ENCODE assay signal across 24 mouse cellular contexts in genomic region chr11:102356190-102356589, GRCm38 (mm10). TPM values are rescaled to one million over a fixed set of nuclear protein-coding genes. Genes with fewer than 3 reads are reported as not detected.
DNase-seq lines count a peak whose midpoint lies in the region; ATAC-seq and TF ChIP-seq lines count a peak whose summit lies in the region.
"Had no signal": no experiment of that assay in that cellular context is flagged by ENCODE, and none has a peak within 500 bp of the region (broad histone marks: within the 10 kb centered on the region; RNA-seq: fewer than 3 reads in every experiment).

No protein-coding gene starts in this region.

- ATAC-seq in forebrain, embryonic 11.5 days (replicated peaks; ENCODE audit: low FRiP score): no peak
- no peak for ATAC-seq in forebrain, postnatal 0 days
- ATAC-seq in heart, embryonic 12.5 days (ENCODE audit: insufficient number of reproducible peaks, low FRiP score): no peak
- no peak for ATAC-seq in liver, embryonic 15.5 days (ENCODE audit: insufficient read depth)
- ATAC-seq: forebrain, embryonic 13.5 days; hindbrain, embryonic 16.5 days; inflammation-experienced regulatory T-cells, adult 6 months; intestine, postnatal 0 days had no signal

- TF ChIP-seq CTCF in forebrain, postnatal 0 days (IDR thresholded peaks at IDR 0.05; ENCODE audit: low read depth): no peak
- no peak for TF ChIP-seq CTCF in E14TG2a.4 (conservative IDR thresholded peaks at IDR 0.05; ENCODE audit: low read length)
- no peak for TF ChIP-seq CTCF in lung, adult 2 months (IDR thresholded peaks at IDR 0.05; ENCODE audit: insufficient read depth, low read length)

- H3K9ac ChIP-seq in forebrain, embryonic 11.5 days (ENCODE audit: low read length): no peak overlapping the region
- H3K9ac ChIP-seq in forebrain, postnatal 0 days: no peak overlapping the region
- H3K9ac ChIP-seq in heart, embryonic 12.5 days: no peak overlapping the region
- H3K9ac ChIP-seq in liver, embryonic 15.5 days: peak overlapping the region; percentile 26; the same call in 1 of the 2 replicates
- H3K9ac ChIP-seq: embryonic facial prominence, embryonic 15.5 days; forebrain, embryonic 13.5 days; hindbrain, embryonic 12.5 days had no signal

- H3K4me2 ChIP-seq in forebrain, embryonic 11.5 days (ENCODE audit: low read depth, low read length, severe bottlenecking): no peak overlapping the region
- no peak overlapping the region for H3K4me2 ChIP-seq in forebrain, postnatal 0 days (ENCODE audit: low read depth)
- H3K4me2 ChIP-seq in heart, embryonic 12.5 days: 0 out of 2 replicates have a peak overlapping the region, but pooled peaks have one; percentile 15
- peak overlapping the region; percentile 79 for H3K4me2 ChIP-seq in liver, embryonic 15.5 days
- H3K4me2 ChIP-seq: embryonic facial prominence, embryonic 15.5 days; forebrain, embryonic 13.5 days; hindbrain, embryonic 12.5 days had no signal

- H3K9me3 ChIP-seq in forebrain, embryonic 11.5 days (ENCODE audit: control insufficient read depth, low read length): no peaks in the 10 kb centered on the region
- no peaks in the 10 kb centered on the region for H3K9me3 ChIP-seq in forebrain, postnatal 0 days (ENCODE audit: low read length)
- no peaks in the 10 kb centered on the region for H3K9me3 ChIP-seq in heart, embryonic 12.5 days (replicated peaks)
- H3K9me3 ChIP-seq in E14TG2a.4 (ENCODE audit: low read length): no peaks in the 10 kb centered on the region
- H3K9me3 ChIP-seq in liver, embryonic 15.5 days (replicated peaks): no peaks in the 10 kb centered on the region
- H3K9me3 ChIP-seq: embryonic facial prominence, embryonic 15.5 days; forebrain, embryonic 13.5 days; heart, embryonic 10.5 days; hindbrain, embryonic 12.5 days had no signal

- DNase-seq in forebrain, embryonic 11.5 days (ENCODE audit: low spot score): peak; percentile 26
- DNase-seq in forebrain, postnatal 0 days: no peak
- DNase-seq in heart, adult 9 months (ENCODE audit: low spot score in 2 of 2): no peak
- no peak for DNase-seq in MN1 (ENCODE audit: low spot score)
- DNase-seq in lung, adult 2 months: no peak
- DNase-seq: adrenal gland, adult 2 months; adrenal gland, postnatal 36 days; cerebellum, adult 11 months; cerebellum, adult 8-10 months; cerebellum, postnatal 14 days; embryo, embryonic 11 days; gastrocnemius, postnatal 10 days; heart, postnatal 4 days had no signal

- no peaks in the 10 kb centered on the region for H3K27me3 ChIP-seq in forebrain, embryonic 11.5 days (ENCODE audit: control insufficient read depth, insufficient read depth, low read length)
- H3K27me3 ChIP-seq in forebrain, postnatal 0 days (ENCODE audit: insufficient read depth, low read length): 0 out of 2 replicates have a peak, but pooled peaks cover 4% of the 10 kb centered on the region
- H3K27me3 ChIP-seq in heart, embryonic 12.5 days (replicated peaks): peaks cover 78% of the 10 kb centered on the region
- H3K27me3 ChIP-seq in E14TG2a.4 (ENCODE audit: insufficient read depth, low read length): peaks cover 88% of the 10 kb centered on the region
- H3K27me3 ChIP-seq in liver, embryonic 15.5 days: peaks cover 62% of the 10 kb centered on the region

- H3K27ac ChIP-seq in forebrain, embryonic 11.5 days (ENCODE audit: low read depth, low read length): no peak overlapping the region
- H3K27ac ChIP-seq in forebrain, postnatal 0 days (ENCODE audit: low read depth, low read length): no peak overlapping the region
- H3K27ac ChIP-seq in heart, embryonic 12.5 days (ENCODE audit: poor library complexity, severe bottlenecking): no peak overlapping the region
- H3K27ac ChIP-seq in liver, embryonic 15.5 days (replicated peaks): peak overlapping the region; percentile 99
- H3K27ac ChIP-seq: embryonic facial prominence, embryonic 15.5 days; forebrain, embryonic 13.5 days; heart, embryonic 10.5 days; hindbrain, embryonic 12.5 days had no signal

- WGBS in forebrain, embryonic 11.5 days: 88% methylated on average over 12 of the region's 12 CpGs
- 86% methylated on average over 12 of the region's 12 CpGs for WGBS in forebrain, postnatal 0 days
- WGBS in heart, embryonic 12.5 days: 72% methylated on average over 12 of the region's 12 CpGs
- 76% methylated on average over 12 of the region's 12 CpGs for whole genome bisulfite sequencing in liver, embryonic 15.5 days (ENCODE audit: insufficient replicate concordance)
- WGBS in lung, adult 2 months: 73% methylated on average over 12 of the region's 12 CpGs

- no peaks in the 10 kb centered on the region for H3K36me3 ChIP-seq in forebrain, embryonic 11.5 days (ENCODE audit: control insufficient read depth, insufficient read depth, low read length)
- no peaks in the 10 kb centered on the region for H3K36me3 ChIP-seq in forebrain, postnatal 0 days (ENCODE audit: insufficient read depth)
- no peaks in the 10 kb centered on the region for H3K36me3 ChIP-seq in heart, embryonic 12.5 days
- no peaks in the 10 kb centered on the region for H3K36me3 ChIP-seq in E14TG2a.4 (ENCODE audit: insufficient read depth, low read length)
- peaks cover 100% of the 10 kb centered on the region for H3K36me3 ChIP-seq in liver, embryonic 15.5 days (replicated peaks)
- H3K36me3 ChIP-seq: embryonic facial prominence, embryonic 15.5 days; hindbrain, embryonic 12.5 days had no signal

- no peaks in the 10 kb centered on the region for H3K4me1 ChIP-seq in forebrain, embryonic 11.5 days (replicated peaks; ENCODE audit: control insufficient read depth, insufficient read depth, low read length)
- H3K4me1 ChIP-seq in forebrain, postnatal 0 days (ENCODE audit: insufficient read depth): no peaks in the 10 kb centered on the region
- H3K4me1 ChIP-seq in heart, embryonic 12.5 days (replicated peaks): no peaks in the 10 kb centered on the region
- H3K4me1 ChIP-seq in E14TG2a.4 (replicated peaks; ENCODE audit: low read depth, low read length): peaks cover 46% of the 10 kb centered on the region
- H3K4me1 ChIP-seq in liver, embryonic 15.5 days (replicated peaks): peaks cover 94% of the 10 kb centered on the region
- no peaks in the 10 kb centered on the region for H3K4me1 ChIP-seq in lung, adult 2 months (ENCODE audit: control insufficient read depth, insufficient read depth, low read length)
- H3K4me1 ChIP-seq: embryonic facial prominence, embryonic 15.5 days; forebrain, embryonic 13.5 days; heart, embryonic 10.5 days; hindbrain, embryonic 12.5 days had no signal

- H3K4me3 ChIP-seq in forebrain, embryonic 11.5 days (ENCODE audit: low read depth, low read length): no peak overlapping the region
- H3K4me3 ChIP-seq in forebrain, postnatal 0 days (ENCODE audit: low read depth, low read length): no peak overlapping the region
- no peak overlapping the region for H3K4me3 ChIP-seq in heart, embryonic 12.5 days
- H3K4me3 ChIP-seq in E14TG2a.4 (replicated peaks; ENCODE audit: low read length): peak overlapping the region; percentile 72
- H3K4me3 ChIP-seq in liver, embryonic 15.5 days (replicated peaks): peak overlapping the region; percentile 81
- H3K4me3 ChIP-seq in lung, adult 2 months (replicated peaks; ENCODE audit: extremely low read depth, low read depth, low read length): no peak overlapping the region
- H3K4me3 ChIP-seq: embryonic facial prominence, embryonic 15.5 days; forebrain, embryonic 13.5 days; heart, embryonic 10.5 days; hindbrain, embryonic 12.5 days had no signal

- no peak for TF ChIP-seq POLR2A in lung, adult 2 months (IDR thresholded peaks at IDR 0.05; ENCODE audit: borderline replicate concordance, extremely low read depth, low read depth, low read length)

RNA-seq across cellular contexts. Expression of gene Slc4a1, which starts 9.8 kb away (rescaled TPM):
- polyA plus RNA-seq in forebrain, embryonic 11.5 days (2014; fragmentation: Nextera tagmentation; extraction: Ambion mirVana): 33.8 and 36.8 TPM in 2 replicates
- 0.24 and 1.2 TPM in 2 replicates for total RNA-seq in forebrain, postnatal 0 days (2014; rRNA removed)
- polyA plus RNA-seq in forebrain, postnatal 0 days (2015; fragmentation: Nextera tagmentation; extraction: Ambion mirVana): 0.50 and 0.68 TPM in 2 replicates
- 114 and 116 TPM in 2 replicates for polyA plus RNA-seq in heart, embryonic 12.5 days (2016; fragmentation: Nextera tagmentation; extraction: Ambion mirVana)
- polyA plus RNA-seq in liver, embryonic 15.5 days (2015; fragmentation: Nextera tagmentation; extraction: Ambion mirVana): 1,073 and 1,204 TPM in 2 replicates
- polyA plus RNA-seq in lung, adult 2 months (2012; rRNA removed): 1.1 and 1.2 TPM in 2 replicates
- polyA plus RNA-seq: C2C12 had no signal

RNA-seq across cellular contexts. Expression of gene Ubtf, which starts 36.6 kb away (rescaled TPM):
- 109 and 111 TPM in 2 replicates for polyA plus RNA-seq in forebrain, embryonic 11.5 days (2014; fragmentation: Nextera tagmentation; extraction: Ambion mirVana)
- total RNA-seq in forebrain, postnatal 0 days (2014; rRNA removed): 94.3 and 109 TPM in 2 replicates
- polyA plus RNA-seq in forebrain, postnatal 0 days (2015; fragmentation: Nextera tagmentation; extraction: Ambion mirVana): 73.2 and 78.7 TPM in 2 replicates
- 65.4 and 68.6 TPM in 2 replicates for polyA plus RNA-seq in heart, embryonic 12.5 days (2016; fragmentation: Nextera tagmentation; extraction: Ambion mirVana)
- 50.9 and 55.2 TPM in 2 replicates for polyA plus RNA-seq in liver, embryonic 15.5 days (2015; fragmentation: Nextera tagmentation; extraction: Ambion mirVana)
- polyA plus RNA-seq in lung, adult 2 months (2012; rRNA removed): 23.9 and 27.7 TPM in 2 replicates

RNA-seq across cellular contexts. Expression of gene Rundc3a, which starts 37.0 kb away (rescaled TPM):
- 33.1 and 35.4 TPM in 2 replicates for polyA plus RNA-seq in forebrain, embryonic 11.5 days (2014; fragmentation: Nextera tagmentation; extraction: Ambion mirVana)
- 306 and 418 TPM in 2 replicates for total RNA-seq in forebrain, postnatal 0 days (2014; rRNA removed)
- polyA plus RNA-seq in forebrain, postnatal 0 days (2015; fragmentation: Nextera tagmentation; extraction: Ambion mirVana): 118 and 121 TPM in 2 replicates
- 1.7 and 1.8 TPM in 2 replicates for polyA plus RNA-seq in heart, embryonic 12.5 days (2016; fragmentation: Nextera tagmentation; extraction: Ambion mirVana)
- polyA plus RNA-seq in liver, embryonic 15.5 days (2015; fragmentation: Nextera tagmentation; extraction: Ambion mirVana): 2.2 and 2.4 TPM in 2 replicates
- 1.9 and 2.8 TPM in 2 replicates for polyA plus RNA-seq in lung, adult 2 months (2012; rRNA removed)

RNA-seq across cellular contexts. Expression of gene Slc25a39, which starts 51.6 kb away (rescaled TPM):
- 196 and 214 TPM in 2 replicates for polyA plus RNA-seq in forebrain, embryonic 11.5 days (2014; fragmentation: Nextera tagmentation; extraction: Ambion mirVana)
- 96.3 and 114 TPM in 2 replicates for total RNA-seq in forebrain, postnatal 0 days (2014; rRNA removed)
- polyA plus RNA-seq in forebrain, postnatal 0 days (2015; fragmentation: Nextera tagmentation; extraction: Ambion mirVana): 120 and 129 TPM in 2 replicates
- 253 and 260 TPM in 2 replicates for polyA plus RNA-seq in heart, embryonic 12.5 days (2016; fragmentation: Nextera tagmentation; extraction: Ambion mirVana)
- polyA plus RNA-seq in liver, embryonic 15.5 days (2015; fragmentation: Nextera tagmentation; extraction: Ambion mirVana): 451 and 525 TPM in 2 replicates
- 258 and 290 TPM in 2 replicates for polyA plus RNA-seq in lung, adult 2 months (2012; rRNA removed)

RNA-seq across cellular contexts. Expression of gene Atxn7l3, which starts 59.8 kb away (rescaled TPM):
- 20.8 and 21.7 TPM in 2 replicates for polyA plus RNA-seq in forebrain, embryonic 11.5 days (2014; fragmentation: Nextera tagmentation; extraction: Ambion mirVana)
- 162 and 167 TPM in 2 replicates for total RNA-seq in forebrain, postnatal 0 days (2014; rRNA removed)
- polyA plus RNA-seq in forebrain, postnatal 0 days (2015; fragmentation: Nextera tagmentation; extraction: Ambion mirVana): 24.3 and 26.2 TPM in 2 replicates
- 10.9 and 11.8 TPM in 2 replicates for polyA plus RNA-seq in heart, embryonic 12.5 days (2016; fragmentation: Nextera tagmentation; extraction: Ambion mirVana)
- 3.8 and 4.6 TPM in 2 replicates for polyA plus RNA-seq in liver, embryonic 15.5 days (2015; fragmentation: Nextera tagmentation; extraction: Ambion mirVana)
- polyA plus RNA-seq in lung, adult 2 months (2012; rRNA removed): 33.1 and 38.8 TPM in 2 replicates

Comparison
In these comparisons a context has a peak if more than half of its experiments do, and no peak if none do; other contexts are left out.
1. RNA of gene Slc4a1, which starts 9.8 kb away (polyA plus RNA-seq): 1,073 to 1,204 TPM in liver, embryonic 15.5 days, 114 to 116 TPM in heart, embryonic 12.5 days and 33.8 to 36.8 TPM in forebrain, embryonic 11.5 days; 1.1 to 1.2 TPM in lung, adult 2 months and 0.50 to 0.68 TPM in forebrain, postnatal 0 days; every median in the first group is over 10 times any median in the second.
2. H3K4me2 ChIP-seq: peak in heart, embryonic 12.5 days (single experiment) and liver, embryonic 15.5 days (single experiment); none in forebrain, embryonic 11.5 days (single experiment) and forebrain, postnatal 0 days (single experiment).
3. H3K4me3 ChIP-seq: peak in E14TG2a.4 (single experiment) and liver, embryonic 15.5 days (single experiment); none in forebrain, embryonic 11.5 days (single experiment), forebrain, postnatal 0 days (single experiment), heart, embryonic 12.5 days (single experiment) and lung, adult 2 months (single experiment).